9 mouse cellular contexts compared by ENCODE assay signal in the genomic region with DNA sequence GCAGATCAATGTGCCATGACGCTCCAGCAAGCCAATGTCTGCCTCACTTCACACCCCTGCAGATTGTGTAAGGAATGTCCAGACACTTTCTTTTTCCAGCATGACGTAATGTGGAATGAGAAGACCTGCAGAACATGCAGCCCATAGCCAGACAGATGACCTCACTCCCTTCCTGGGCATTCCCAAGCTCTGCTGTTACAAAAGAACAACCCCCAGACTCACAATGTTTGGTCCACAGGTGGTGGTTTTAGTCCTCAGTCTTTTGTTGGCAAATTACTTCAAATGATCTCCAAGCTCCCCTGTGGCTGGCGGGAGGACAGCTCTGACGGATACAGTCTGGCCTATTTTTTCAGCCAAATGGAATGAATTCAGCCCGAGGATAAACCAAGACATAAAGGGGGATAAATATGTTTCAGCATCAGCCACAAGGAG.
DNase-seq lines count a peak whose midpoint lies in the region; ATAC-seq lines count a peak whose summit lies in the region.
"Had no signal": no experiment of that assay in that cellular context is flagged by ENCODE, and none has a peak within 500 bp of the region (broad histone marks: within the 10 kb centered on the region; RNA-seq: fewer than 3 reads in every experiment).

No protein-coding gene starts in this region.

- WGBS in embryonic facial prominence, embryonic 15.5 days = 40% methylated on average over 5 of the region's 5 CpGs

- no peak overlapping the region for H3K4me2 ChIP-seq in embryonic facial prominence, embryonic 15.5 days (replicated peaks)

- H3K9ac ChIP-seq in embryonic facial prominence, embryonic 15.5 days = no peak overlapping the region

- peak; percentile 71 for ATAC-seq in embryonic facial prominence, embryonic 15.5 days (ENCODE audit: insufficient number of reproducible peaks, low FRiP score, low TSS enrichment, low read depth)

- no peaks in the 10 kb centered on the region for H3K36me3 ChIP-seq in embryonic facial prominence, embryonic 15.5 days

- no peaks in the 10 kb centered on the region for H3K9me3 ChIP-seq in embryonic facial prominence, embryonic 15.5 days (replicated peaks)

- peak overlapping the region; percentile 22; the same call in 1 of the 2 replicates for H3K27ac ChIP-seq in embryonic facial prominence, embryonic 15.5 days (replicated peaks)
- H3K27ac ChIP-seq: layer of hippocampus, adult 2 months; macrophage had no signal

- no peaks in the 10 kb centered on the region for H3K27me3 ChIP-seq in embryonic facial prominence, embryonic 15.5 days

- DNase-seq in layer of hippocampus, postnatal 14 days (ENCODE audit: low spot score in 2 of 2) = peak; percentile 26 to 34
- no peak for DNase-seq in layer of hippocampus, postnatal 25 days (ENCODE audit: extremely low spot score in 1 of 2, low spot score in 1 of 2)
- peak; percentile 71 to 72 for DNase-seq in cerebellum, adult 18-20 months
- peak; percentile 54 for DNase-seq in lung, postnatal 10 days
- no peak for DNase-seq in layer of hippocampus, adult 9-11 months
- no peak for DNase-seq in adipocyte (ENCODE audit: low spot score)

- peaks cover 15% of the 10 kb centered on the region for H3K4me1 ChIP-seq in embryonic facial prominence, embryonic 15.5 days

- H3K4me3 ChIP-seq in embryonic facial prominence, embryonic 15.5 days (replicated peaks) = no peak overlapping the region
- H3K4me3 ChIP-seq: layer of hippocampus, adult 2 months had no signal

Comparison
In these comparisons a context has a peak if more than half of its experiments do, and no peak if none do; other contexts are left out.
1. DNase-seq: peak in layer of hippocampus, postnatal 14 days (2 of 2), cerebellum, adult 18-20 months (2 of 2) and lung, postnatal 10 days (single experiment); none in layer of hippocampus, postnatal 25 days (0 of 2), layer of hippocampus, adult 9-11 months (single experiment) and adipocyte (single experiment).